Mouse (Mus musculus) heart, postnatal 0 days (tissue): Measurements from ENCODE around the gene Ccsap.

Experiments used
- CTCF ChIP-seq: IDR thresholded peaks from 2 replicates; pipeline ENCODE4 v1.5.1; 2016; ENCODE audit warnings: antibody characterized with exemption, control low read depth, low read depth
- EP300 ChIP-seq: IDR thresholded peaks from 2 replicates; pipeline ENCODE4 v1.6.1; 2016; ENCODE audit warnings: antibody characterized with exemption, low read depth

- TF ChIP-seq CTCF (no peak), EP300 (no peak)
Observed at GRCm38 (mm10) chr8:123819683-123820610, 40.1 kb downstream of the Ccsap start.
